Mouse (Mus musculus) C2C12 (cell line): ENCODE data around the gene Gpr157. TPM values are rescaled to one million over a fixed set of nuclear protein-coding genes. Genes with fewer than 3 reads are reported as not detected.
A peak's percentile ranks its signal among the peaks of the same experiment; 100 is the strongest.

Source experiments
- H3K27me3 ChIP-seq: one replicate; pipeline ENCODE4 v1.6.1; 2011; ENCODE audit not compliant: control insufficient read depth, insufficient read depth, insufficient read length
- H3K36me3 ChIP-seq: one replicate; pipeline ENCODE4 v1.6.1; 2011; ENCODE audit not compliant: control insufficient read depth, insufficient read depth
- H3K4me3 ChIP-seq: one replicate; pipeline ENCODE4 v1.5.1; 2011; ENCODE audit warnings: mild to moderate bottlenecking, control low read depth; ENCODE audit not compliant: poor library complexity, insufficient read depth, severe bottlenecking
- H3K79me2 ChIP-seq: one replicate; pipeline ENCODE4 v1.6.1; 2011; ENCODE audit not compliant: control insufficient read depth, insufficient read depth
- H3K79me3 ChIP-seq: one replicate; pipeline ENCODE4 v1.6.1; 2011; ENCODE audit warnings: low read depth, control low read depth
- H3ac ChIP-seq: one replicate; pipeline ENCODE3; 2011; ENCODE audit warnings: low read depth; ENCODE audit not compliant: control insufficient read depth, insufficient read length
- CEBPB ChIP-seq: IDR thresholded peaks from one replicate; pipeline ENCODE4 v1.6.1; 2011; ENCODE audit warnings: low read depth, mild to moderate bottlenecking, control low read depth, moderate library complexity
- CTCF ChIP-seq: IDR thresholded peaks from one replicate; pipeline ENCODE4 v1.5.1; 2011; ENCODE audit not compliant: control insufficient read depth, insufficient read depth, insufficient read length
- FOSL1 ChIP-seq: IDR thresholded peaks from one replicate; pipeline ENCODE4 v1.8.0; 2011; ENCODE audit warnings: mild to moderate bottlenecking, low read length; ENCODE audit not compliant: poor library complexity, insufficient read depth, severe bottlenecking
- MAX ChIP-seq: IDR thresholded peaks from one replicate; pipeline ENCODE4 v1.6.1; 2011; ENCODE audit warnings: mild to moderate bottlenecking, control low read depth
- MYOD1 ChIP-seq: IDR thresholded peaks from one replicate; pipeline ENCODE4 v1.6.1; 2011; ENCODE audit warnings: low read depth; ENCODE audit not compliant: control insufficient read depth, insufficient read length
- MYOG ChIP-seq: IDR thresholded peaks from one replicate; pipeline ENCODE4 v1.6.1; 2011; ENCODE audit not compliant: control insufficient read depth, insufficient read length; ENCODE audit errors: extremely low read depth
- USF1 ChIP-seq: IDR thresholded peaks from one replicate; pipeline ENCODE4 v1.6.1; 2011; ENCODE audit warnings: low read depth, mild to moderate bottlenecking, control low read depth, moderate library complexity
- polyA plus RNA-seq: library from polyadenylated mRNA; unstranded; fragments of >200 nt; fragmentation: generic; extraction: Trizol; gene quantifications from one replicate; pipeline ENCODE4 v1.2.1, GENCODE M21; 2012; ENCODE audit warnings: missing spikeins

The Gpr157 gene
- polyA plus RNA-seq, 1 experiment: 0.25 TPM

DNA sequence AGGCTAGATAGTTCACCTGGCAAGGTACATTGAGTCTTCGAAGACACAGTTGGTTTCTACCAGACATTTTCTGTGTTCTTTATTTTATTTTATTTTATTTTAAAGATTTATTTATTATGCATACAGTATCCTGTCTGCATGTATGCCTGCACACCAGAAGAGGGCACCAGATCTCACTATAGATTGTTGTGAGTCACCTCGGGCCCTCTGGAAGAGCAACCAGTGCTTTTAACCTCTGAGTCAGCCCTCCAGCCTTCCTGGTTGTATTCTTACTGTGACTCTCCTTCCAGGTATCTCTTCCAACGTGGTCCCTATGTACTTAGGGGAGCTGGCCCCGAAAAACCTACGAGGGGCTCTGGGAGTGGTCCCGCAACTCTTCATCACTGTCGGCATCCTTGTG is 48.1 kb downstream of the Gpr157 start:
- Histone ChIP-seq H3ac (no peak overlapping the region), H3K4me3 (no peak overlapping the region), H3K27me3 (no peaks in the 10 kb centered on the region), H3K79me3 (no peaks in the 10 kb centered on the region), H3K36me3 (no peaks in the 10 kb centered on the region), H3K79me2 (no peaks in the 10 kb centered on the region)
- no peak for TF ChIP-seq USF1
- TF ChIP-seq MAX: no peak
- TF ChIP-seq MYOD1: no peak
- no peak for TF ChIP-seq FOSL1
- no peak for TF ChIP-seq CTCF
- TF ChIP-seq CEBPB: no peak
- TF ChIP-seq MYOG: no peak

DNA sequence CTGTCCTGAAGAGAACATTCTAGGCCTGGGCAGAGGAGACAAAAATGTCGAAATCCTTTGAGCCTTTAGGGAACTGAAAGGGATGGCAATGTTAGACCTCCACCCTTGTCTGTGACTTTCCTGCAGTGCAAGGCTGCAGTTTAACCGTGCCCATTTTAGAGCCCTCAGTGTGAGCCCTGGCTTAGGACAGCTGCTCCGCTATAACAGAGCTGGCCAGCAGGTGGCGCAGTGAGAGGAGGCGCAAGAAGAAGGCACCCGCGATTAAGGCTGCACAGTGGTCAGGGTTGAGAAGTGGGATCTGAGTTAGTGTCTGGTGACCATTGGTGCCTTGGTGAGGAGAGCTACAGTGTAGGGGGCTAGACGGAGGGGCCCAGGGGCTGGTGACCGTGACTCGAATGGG is 49.5 kb downstream of the Gpr157 start:
- H3K36me3 ChIP-seq: no peaks in the 10 kb centered on the region
- no peaks in the 10 kb centered on the region for H3K27me3 ChIP-seq
- no peaks in the 10 kb centered on the region for H3K79me2 ChIP-seq
- H3K79me3 ChIP-seq: no peaks in the 10 kb centered on the region
- no peak overlapping the region for H3ac ChIP-seq
- TF ChIP-seq CTCF: peak; percentile 93
- peak; percentile 49 for TF ChIP-seq MYOD1
- no peak for TF ChIP-seq MYOG
- TF ChIP-seq USF1: no peak
- TF ChIP-seq MAX: no peak
- TF ChIP-seq FOSL1: no peak
- TF ChIP-seq CEBPB: no peak
- no peak overlapping the region for H3K4me3 ChIP-seq

DNA sequence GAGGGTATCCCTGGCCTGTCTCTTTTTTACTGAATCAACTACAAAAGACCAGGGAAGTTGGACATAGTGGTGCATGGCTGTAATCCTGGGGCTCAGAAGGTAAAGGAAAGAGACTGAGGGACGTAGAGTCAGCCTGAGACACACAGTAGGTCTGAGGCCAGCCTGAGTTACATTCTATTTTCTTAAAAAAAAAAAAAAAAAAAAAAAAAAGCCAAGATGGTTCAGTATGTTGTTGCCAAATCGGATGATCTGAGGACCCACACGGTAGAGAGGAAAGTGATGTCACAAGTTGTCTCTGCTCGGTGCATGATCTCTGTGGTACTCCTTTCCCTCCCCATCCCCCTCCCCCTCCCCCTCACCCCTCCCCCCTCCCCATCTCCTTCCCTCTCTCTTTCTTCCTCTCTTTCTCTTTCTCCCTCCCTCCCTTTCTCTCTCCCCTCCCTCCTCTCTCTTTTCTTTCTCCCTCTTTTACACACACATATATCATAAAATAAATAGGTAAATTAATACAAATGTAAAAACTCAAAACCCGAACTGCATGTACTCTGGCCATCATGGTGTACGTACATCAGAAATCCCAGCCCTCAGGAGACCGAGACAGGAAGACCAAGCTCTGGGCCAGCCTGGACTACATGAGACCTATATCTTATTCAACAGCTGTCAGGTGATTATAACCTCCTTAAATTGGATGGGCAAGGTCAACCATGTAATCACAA is 50.4 kb downstream of the Gpr157 start:
- no peak for TF ChIP-seq MYOD1
- TF ChIP-seq CEBPB: no peak
- TF ChIP-seq CTCF: no peak
- TF ChIP-seq USF1: no peak
- TF ChIP-seq MAX: no peak
- TF ChIP-seq MYOG: no peak
- TF ChIP-seq FOSL1: no peak

DNA sequence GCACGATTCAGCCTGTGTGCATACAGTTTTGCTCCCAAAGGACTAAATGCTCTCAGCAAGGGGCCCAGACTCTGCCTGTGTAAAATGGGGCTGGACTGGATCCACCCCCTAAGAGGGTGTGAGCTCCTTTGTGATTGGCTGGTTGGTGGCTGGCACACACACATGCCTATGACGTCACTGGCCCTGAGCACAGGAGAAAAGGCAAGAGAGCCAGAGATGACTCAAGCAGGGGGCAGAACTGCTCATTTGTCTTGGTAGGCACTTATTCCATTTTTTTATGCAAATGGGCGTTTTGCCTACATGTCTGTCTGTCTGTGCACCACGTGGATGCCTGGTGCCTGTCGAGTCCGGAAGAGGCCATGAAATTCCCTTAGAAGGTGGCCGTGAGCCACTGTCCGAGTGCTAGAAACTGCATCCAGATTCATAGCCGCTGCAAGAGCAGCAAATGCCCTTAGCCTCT is 50.9 kb downstream of the Gpr157 start:
- peak overlapping the region; percentile 33 for H3ac ChIP-seq
- H3K79me2 ChIP-seq: no peaks in the 10 kb centered on the region
- TF ChIP-seq MYOD1 (no peak), USF1 (peak; percentile 33)
- H3K27me3 ChIP-seq: no peaks in the 10 kb centered on the region
- H3K36me3 ChIP-seq: no peaks in the 10 kb centered on the region
- H3K79me3 ChIP-seq: no peaks in the 10 kb centered on the region
- no peak overlapping the region for H3K4me3 ChIP-seq

More for the DNA sequence above, 50.4 kb downstream of the Gpr157 start:
- no peak overlapping the region for H3K4me3 ChIP-seq
- H3ac ChIP-seq: no peak overlapping the region
- H3K79me3 ChIP-seq: no peaks in the 10 kb centered on the region
- H3K36me3 ChIP-seq: no peaks in the 10 kb centered on the region
- no peaks in the 10 kb centered on the region for H3K79me2 ChIP-seq
- no peaks in the 10 kb centered on the region for H3K27me3 ChIP-seq

DNA sequence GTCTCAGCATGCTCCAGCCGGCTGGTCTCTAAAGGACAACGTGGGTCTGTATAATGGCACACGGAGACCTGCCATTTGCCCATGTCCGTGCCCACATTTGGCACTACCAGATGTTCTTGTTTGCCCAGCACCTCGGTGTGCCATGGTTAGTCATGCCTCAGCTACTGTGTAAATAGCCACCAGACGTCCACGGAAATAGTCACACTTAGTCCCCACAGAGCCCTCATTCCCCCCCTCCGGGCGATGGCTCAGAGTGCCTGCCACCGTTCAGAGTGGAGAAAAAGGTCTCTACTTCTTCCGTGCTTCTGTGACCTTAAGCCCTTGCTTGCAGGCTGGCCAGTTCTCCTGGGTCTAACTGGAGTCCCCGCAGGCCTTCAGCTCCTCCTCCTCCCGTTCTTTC is 51.9 kb downstream of the Gpr157 start:
- Histone ChIP-seq H3K36me3 (no peaks in the 10 kb centered on the region), H3K4me3 (no peak overlapping the region), H3K79me2 (no peaks in the 10 kb centered on the region), H3K79me3 (no peaks in the 10 kb centered on the region), H3ac (no peak overlapping the region), H3K27me3 (no peaks in the 10 kb centered on the region)
- TF ChIP-seq MYOD1 (no peak), USF1 (no peak), FOSL1 (no peak), MYOG (no peak), CTCF (no peak), MAX (no peak), CEBPB (no peak)

DNA sequence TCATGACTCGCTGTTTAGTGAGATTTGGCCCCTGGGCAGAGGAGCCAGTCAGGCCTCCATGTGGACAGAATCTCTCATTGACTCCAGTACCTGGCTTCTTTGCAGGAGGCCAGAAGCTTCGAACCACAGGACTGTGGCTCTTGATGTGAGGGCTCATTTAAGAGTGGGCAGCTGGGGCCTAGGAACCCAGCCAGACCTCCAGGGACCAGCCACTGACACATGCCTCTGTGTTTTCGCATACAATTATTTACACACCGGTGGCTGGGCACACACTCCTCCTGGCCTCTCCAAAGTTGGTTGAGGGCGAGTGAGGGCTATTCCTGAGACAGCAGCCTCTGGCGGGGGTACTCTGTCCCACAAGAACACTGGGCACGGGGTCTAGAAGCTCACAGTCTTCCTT is 53.2 kb downstream of the Gpr157 start:
- Histone ChIP-seq H3K79me3 (no peaks in the 10 kb centered on the region), H3ac (no peak overlapping the region), H3K4me3 (no peak overlapping the region), H3K36me3 (no peaks in the 10 kb centered on the region), H3K79me2 (no peaks in the 10 kb centered on the region), H3K27me3 (no peaks in the 10 kb centered on the region)
- TF ChIP-seq CEBPB: no peak
- no peak for TF ChIP-seq MYOG
- TF ChIP-seq CTCF: no peak
- no peak for TF ChIP-seq MYOD1
- no peak for TF ChIP-seq MAX
- no peak for TF ChIP-seq FOSL1
- TF ChIP-seq USF1: no peak
